Mouse (Mus musculus): ENCODE measurements around the gene 2410131K14Rik. TPM values are rescaled to one million over a fixed set of nuclear protein-coding genes. Genes with fewer than 3 reads are reported as not detected.

The 2410131K14Rik gene
- total RNA-seq, 2 experiments from 2014 or later: 3.2 TPM

- no peak for DNase-seq
Measured at GRCm38 (mm10) chr5:118261181-118261580, 16.2 kb downstream of the 2410131K14Rik start.

DNA sequence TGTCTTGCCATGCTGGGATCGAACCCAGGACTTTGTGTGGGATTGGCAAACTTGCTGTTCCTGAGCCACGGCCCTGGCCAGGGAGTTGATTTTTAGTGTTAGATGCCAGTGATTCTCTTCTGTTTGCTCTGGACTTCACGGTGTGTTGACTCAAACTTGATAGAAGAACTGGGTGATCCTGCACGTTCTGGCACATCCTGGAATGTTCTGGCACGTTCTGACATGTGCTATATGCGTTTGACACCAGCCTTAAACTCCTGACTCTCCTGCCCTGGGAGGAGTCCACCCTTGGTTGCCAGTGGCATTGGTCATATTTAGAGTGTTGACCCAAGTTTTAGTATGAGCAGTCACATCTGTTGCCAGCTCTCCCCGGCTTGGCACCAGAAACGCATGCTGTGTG is 17.4 kb downstream of the 2410131K14Rik start:
- no peak for DNase-seq

DNA sequence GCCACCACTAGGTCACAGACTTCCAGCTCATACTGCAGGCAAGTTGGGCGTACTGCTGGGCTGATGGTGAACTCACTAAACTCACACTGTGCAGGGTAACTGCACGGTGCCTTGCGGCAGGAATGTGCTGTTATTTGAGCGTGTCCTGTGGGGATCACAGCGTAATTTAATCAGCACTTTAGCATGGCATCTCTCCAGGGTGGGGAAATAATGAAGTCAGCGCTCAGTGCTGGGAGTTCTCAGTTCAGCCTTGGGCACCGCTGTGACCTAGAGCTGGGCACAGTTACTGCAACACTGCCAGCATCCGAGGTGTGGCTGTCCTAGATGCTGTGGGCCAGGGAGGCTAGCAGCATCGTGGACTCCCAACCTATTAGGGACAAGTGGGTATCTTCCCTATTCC is 19.3 kb downstream of the 2410131K14Rik start:
- DNase-seq: no peak

DNA sequence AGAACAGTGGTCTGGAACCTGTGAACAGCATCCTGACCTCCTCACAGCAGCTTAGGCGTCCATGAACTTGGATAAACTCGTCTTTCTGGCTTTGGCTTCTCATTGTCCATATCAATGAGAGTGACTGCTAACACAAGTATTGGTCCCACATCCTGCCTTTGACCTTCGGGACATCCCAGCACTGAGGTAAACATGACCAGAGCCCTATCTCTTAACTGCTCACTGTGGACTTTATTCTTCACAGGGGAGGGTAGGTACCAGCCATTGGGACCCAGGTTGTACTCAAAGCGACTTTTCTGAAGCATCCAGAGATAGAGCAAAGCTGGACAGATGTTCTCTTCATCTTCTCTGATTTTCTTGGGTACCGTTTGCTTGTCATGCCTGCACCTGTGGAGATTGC is 20.3 kb downstream of the 2410131K14Rik start:
- no peak for DNase-seq

GRCm38 (mm10) chr5:118266309-118266708 is 21.3 kb downstream of the 2410131K14Rik start:
- DNase-seq: no peak

GRCm38 (mm10) chr5:118268987-118269386 is 24.0 kb downstream of the 2410131K14Rik start:
- peak; percentile 89 for DNase-seq

DNA sequence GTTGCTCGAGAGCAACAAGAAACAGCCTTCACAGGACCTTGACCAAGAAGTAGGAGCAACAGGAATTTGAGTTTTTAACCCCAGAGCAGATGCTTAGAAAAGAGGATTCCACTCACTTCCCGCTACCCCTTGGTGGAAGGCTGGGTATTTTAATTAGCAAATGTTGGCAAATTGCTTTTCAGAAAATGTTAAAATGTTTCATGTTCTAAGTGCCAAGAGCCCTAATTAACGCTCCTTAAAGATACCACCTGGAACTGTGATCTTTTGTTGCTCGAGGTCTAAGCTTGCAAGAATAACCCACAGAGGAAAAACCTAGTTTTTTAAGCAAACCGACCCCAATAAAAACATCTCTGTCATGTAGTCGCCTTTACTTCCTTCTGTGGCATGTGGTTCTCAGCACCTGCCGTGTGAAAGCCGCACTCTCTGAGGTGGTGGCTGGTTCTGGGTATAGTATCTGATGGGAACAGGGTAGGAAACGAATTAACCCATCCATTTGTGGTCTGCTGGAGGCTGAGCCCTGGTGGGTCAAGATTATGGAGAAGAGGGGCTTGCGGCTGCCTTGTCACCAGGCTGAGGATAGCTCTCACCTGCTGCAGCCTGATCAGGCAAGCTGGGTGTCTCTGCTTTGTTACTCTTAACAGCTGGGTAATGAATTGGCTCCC is 26.6 kb downstream of the 2410131K14Rik start:
- no peak for DNase-seq

DNA sequence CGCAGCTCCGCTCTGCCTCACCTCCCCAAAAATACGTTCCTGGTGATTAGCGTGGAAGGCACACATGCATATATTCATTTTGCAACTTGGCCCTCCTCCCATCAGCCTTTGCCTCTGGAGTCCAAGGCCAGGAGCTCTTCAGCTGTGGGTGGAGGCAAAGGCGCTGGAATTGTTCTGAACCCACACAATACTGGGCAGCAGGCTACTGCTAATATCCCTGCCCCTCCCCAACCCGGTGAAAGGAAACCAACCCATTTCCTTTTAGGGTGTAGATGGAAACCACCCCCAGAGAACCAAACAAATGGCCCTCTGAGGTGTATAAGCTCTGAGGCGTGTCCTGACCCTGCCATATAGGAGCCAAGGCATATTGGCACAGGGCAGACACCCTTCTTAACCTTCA is 28.4 kb downstream of the 2410131K14Rik start:
- DNase-seq: no peak

DNA sequence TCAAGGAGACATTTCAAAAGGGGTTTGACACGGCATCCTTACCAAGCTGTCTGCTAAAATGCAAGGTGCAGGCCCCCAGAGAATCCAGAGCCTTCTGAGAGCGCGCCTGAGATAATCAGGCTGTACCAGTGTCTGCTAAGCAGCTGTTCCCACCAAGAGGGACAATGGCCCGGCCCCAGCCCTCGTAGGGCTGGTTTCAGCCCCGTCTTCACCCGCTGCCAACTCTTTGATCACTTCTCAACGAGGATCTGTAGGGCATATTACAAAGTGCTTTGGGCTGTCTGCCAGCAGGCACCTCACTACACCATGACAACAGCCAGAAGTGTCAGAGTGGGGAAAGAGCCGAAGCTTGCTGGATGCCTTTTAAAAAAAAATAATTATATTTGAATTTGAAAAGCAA is 29.5 kb downstream of the 2410131K14Rik start:
- no peak for DNase-seq

DNA sequence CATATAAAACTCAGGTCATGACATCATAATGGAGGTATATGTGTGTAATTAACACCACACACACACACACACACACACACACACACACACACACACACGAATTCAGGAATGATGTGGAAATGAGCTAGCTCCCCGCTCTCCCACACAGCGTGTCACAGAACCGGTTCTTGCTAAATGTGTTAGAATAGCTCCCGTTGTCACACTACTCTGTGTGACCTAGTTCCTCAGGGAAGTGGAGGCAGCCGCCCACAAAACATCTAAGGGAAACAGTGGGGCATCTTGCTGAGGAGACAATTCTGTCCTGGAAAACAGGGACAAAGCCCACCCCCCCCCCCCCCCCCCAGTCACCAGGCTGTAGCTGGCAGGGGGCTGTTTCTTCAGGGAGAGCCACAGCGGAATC is 31.3 kb downstream of the 2410131K14Rik start:
- DNase-seq: no peak

DNA sequence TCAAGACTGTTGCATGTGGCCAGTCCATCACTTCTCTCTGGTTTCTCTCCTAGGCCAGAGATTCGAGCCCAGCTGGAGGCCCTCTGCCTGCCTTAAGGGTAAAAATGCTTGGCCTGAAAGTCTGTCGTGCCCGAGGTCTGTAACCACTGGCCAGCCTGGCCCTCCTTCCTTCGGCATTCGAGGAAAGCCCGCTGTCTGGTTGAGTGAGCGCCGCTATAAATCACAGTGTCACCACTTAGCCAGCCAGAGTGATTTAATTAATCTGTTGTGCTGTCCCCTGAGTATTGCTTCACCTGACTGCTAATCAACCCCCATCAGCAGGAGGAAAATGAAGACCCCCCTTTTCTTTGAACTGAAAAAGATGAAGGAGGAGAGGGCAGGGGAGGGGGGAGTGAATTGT is 31.7 kb downstream of the 2410131K14Rik start:
- DNase-seq: no peak

- no peak for DNase-seq
Measured at GRCm38 (mm10) chr5:118277741-118278495, 32.9 kb downstream of the 2410131K14Rik start.

DNA sequence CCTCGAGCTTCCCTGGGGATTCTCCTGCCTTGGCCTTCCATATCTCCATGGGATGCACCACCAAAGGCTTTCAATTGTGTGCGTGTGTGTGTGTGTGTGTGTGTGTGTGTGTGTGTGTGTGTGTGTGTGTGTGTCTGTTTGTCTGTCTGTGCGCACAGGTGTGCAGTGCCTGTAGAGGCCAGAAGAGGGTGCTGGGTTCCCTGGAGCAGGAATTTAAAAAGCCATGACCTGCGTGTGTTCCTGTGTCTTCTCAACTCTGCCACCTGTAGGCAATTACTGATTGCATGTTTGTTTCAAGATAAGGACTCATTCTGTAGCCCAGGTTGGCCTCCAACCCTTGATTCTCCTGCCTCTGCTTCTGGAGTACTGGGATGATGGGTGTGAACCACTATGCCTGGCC is 46.4 kb downstream of the 2410131K14Rik start:
- no peak for DNase-seq

GRCm38 (mm10) chr5:118292476-118292875 is 47.4 kb downstream of the 2410131K14Rik start:
- DNase-seq: no peak

DNA sequence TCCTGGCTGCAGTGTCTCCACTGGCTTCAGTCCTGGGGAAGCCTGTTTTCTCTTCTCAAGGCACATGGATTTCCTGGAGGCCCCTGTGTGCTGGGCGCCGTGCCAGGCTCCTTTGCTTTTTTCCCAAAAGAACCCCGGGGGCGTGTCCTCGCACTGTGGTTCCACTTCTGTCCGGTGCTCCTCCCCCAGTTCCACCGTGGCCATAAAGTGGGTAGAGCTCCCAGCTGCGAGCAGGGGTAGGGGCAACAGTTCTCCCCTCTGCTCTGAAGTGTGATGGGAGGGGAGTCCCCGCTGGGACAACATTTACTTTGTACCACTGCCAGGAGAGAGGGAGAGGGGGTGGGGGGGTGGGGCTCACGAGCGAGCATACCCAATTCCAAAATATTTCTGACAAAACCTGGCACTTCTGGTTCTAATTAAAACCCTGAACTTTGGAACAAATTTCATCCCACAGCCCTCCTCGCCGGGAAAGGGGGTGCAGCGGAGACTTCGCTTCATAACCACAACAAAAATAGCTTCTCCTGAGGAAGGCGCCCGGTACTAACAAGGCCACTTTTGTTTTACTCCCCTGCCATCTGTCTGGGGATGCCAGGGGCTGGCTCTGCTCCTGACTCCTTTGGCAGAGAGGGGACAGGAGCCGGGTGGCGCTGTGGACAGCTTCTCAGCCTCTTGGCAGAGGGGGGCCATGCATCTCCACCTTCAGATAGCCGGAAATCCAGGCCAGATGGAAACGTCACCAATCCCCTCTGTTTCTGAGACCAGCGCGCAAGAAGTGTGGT is 49.2 kb downstream of the 2410131K14Rik start:
- peak; percentile 93 for DNase-seq

GRCm38 (mm10) chr5:118294865-118295258 is 49.8 kb downstream of the 2410131K14Rik start:
- DNase-seq: no peak

- DNase-seq: no peak
Measured at GRCm38 (mm10) chr5:118297338-118297746, 52.3 kb downstream of the 2410131K14Rik start.

DNA sequence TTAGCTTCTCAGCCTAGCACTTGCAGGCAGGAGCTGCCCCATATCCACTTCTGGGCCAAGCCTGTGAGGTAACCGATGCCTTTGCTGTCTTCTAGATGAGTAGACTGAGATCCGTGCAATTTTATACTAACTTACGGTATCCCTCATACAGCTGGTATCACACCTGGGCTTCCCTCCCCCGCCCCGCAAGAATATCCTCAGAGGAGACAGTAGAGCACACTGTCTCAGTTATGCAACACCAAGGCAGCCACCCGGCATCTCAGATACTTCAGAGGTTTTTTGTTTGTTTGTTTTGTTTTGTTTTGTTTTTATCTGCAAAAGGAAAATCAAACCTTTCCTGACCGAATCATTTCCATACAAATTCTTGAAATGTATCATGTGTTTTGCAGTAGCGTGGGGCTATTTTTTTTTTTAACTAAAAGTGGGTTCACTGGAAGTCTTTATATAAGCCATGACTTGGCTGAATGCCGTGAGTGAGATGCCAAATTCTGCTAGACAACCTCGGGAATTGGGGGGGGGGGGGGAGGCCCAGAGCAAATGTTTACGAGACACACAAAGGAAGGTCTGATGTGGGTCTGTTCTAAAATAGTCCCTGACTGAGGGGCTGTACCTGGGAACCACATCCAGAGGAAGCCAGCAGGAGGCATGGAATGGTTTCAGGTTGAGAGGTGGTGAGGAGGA is 54.8 kb downstream of the 2410131K14Rik start:
- DNase-seq: no peak

DNA sequence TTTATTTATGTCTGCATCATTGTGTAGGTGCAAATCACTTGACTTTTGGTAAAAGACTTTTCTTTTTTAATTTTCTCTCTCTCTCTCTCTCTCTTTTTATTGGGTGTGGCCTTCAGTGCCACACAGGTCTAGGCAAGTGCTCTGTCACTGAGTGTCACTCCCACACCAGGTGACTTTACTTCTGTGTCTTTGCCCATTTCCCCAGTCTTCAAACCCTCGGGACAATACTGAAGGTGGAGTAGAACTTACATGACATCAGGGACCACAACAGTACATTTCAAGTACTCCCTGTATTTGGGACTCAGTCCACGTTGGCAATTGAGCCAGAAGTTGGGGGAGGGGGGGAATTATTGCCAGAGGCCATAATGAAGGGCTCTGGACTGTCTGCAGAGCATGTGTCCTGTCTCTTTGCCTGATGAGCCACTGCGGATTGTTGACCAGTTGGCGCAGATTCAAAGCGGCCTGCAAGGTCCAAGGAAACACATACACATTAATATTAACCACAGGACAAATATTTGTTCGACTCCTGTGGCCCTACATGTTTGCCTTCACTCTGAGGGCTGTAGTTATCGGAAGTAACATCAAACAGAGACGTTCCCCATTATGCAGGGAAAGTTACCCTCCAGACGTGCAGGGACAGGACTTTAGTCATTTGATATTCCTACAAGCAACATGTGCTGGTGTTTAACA is 57.6 kb downstream of the 2410131K14Rik start:
- DNase-seq: no peak

- DNase-seq: no peak
Measured at GRCm38 (mm10) chr5:118304970-118305618, 60.1 kb downstream of the 2410131K14Rik start.

- DNase-seq: no peak
Measured at GRCm38 (mm10) chr5:118310389-118310788, 65.4 kb downstream of the 2410131K14Rik start.

All from gastrocnemius, postnatal 10 days (tissue).